Comparison of ENCODE assay signal across 11 mouse cellular contexts in the genomic region with DNA sequence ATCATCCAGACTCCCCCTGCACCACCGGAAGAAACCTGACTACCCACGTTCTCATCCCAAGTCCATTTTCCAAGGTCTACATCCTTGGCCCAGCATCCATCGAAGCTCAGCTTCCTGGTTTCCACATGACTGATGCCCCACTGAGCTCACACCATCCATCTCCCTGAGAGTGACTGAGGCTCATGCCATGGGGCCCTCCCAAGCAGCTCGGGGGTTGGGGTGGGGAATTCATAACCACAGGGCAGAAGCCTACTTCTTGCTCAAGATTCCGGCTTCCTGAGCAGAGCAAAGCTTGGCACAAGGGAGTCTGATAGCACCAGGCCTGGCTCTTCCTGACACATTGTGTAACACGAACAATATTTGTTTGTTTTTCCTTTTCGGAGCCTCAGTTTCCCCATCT. TPM values are rescaled to one million over a fixed set of nuclear protein-coding genes. Genes with fewer than 3 reads are reported as not detected.
DNase-seq lines count a peak whose midpoint lies in the region; ATAC-seq and TF ChIP-seq lines count a peak whose summit lies in the region.
"Had no signal": no experiment of that assay in that cellular context is flagged by ENCODE, and none has a peak within 500 bp of the region (broad histone marks: within the 10 kb centered on the region; RNA-seq: fewer than 3 reads in every experiment).

No protein-coding gene starts in this region.

- peaks cover 45% of the 10 kb centered on the region for H3K79me2 ChIP-seq in myocyte (ENCODE audit: control insufficient read depth, insufficient read depth)

- H3K27me3 ChIP-seq in kidney, embryonic 14.5 days (ENCODE audit: control insufficient read depth, insufficient read depth, low read length), result no peaks in the 10 kb centered on the region
- H3K27me3 ChIP-seq in intestine, embryonic 16.5 days (replicated peaks; ENCODE audit: control insufficient read depth, insufficient read depth, low read length), result no peaks in the 10 kb centered on the region
- H3K27me3 ChIP-seq in myocyte (ENCODE audit: control insufficient read depth, insufficient read depth, insufficient read length), result no peaks in the 10 kb centered on the region
- H3K27me3 ChIP-seq: Patski had no signal

- no peak overlapping the region for H3K9ac ChIP-seq in kidney, embryonic 14.5 days (ENCODE audit: low read depth, low read length)
- H3K9ac ChIP-seq in intestine, embryonic 16.5 days (ENCODE audit: low read depth, low read length), result peak overlapping the region; percentile 40; the same call in 1 of the 2 replicates

- no peaks in the 10 kb centered on the region for H3K9me3 ChIP-seq in kidney, embryonic 14.5 days (ENCODE audit: control insufficient read depth, low read length)
- no peaks in the 10 kb centered on the region for H3K9me3 ChIP-seq in intestine, embryonic 16.5 days (ENCODE audit: control insufficient read depth, low read length)

- no peaks in the 10 kb centered on the region for H3K36me3 ChIP-seq in kidney, embryonic 14.5 days (ENCODE audit: control insufficient read depth, insufficient read depth, low read length)
- H3K36me3 ChIP-seq in intestine, embryonic 16.5 days (ENCODE audit: control insufficient read depth, insufficient read depth, low read length), result no peaks in the 10 kb centered on the region
- H3K36me3 ChIP-seq in myocyte (ENCODE audit: control insufficient read depth, insufficient read depth), result no peaks in the 10 kb centered on the region

- H3K4me3 ChIP-seq in kidney, embryonic 14.5 days (ENCODE audit: low read length), result no peak overlapping the region
- peak overlapping the region; percentile 71 for H3K4me3 ChIP-seq in intestine, embryonic 16.5 days (ENCODE audit: low read length)
- H3K4me3 ChIP-seq in myocyte, result peak overlapping the region; percentile 47

- H3K4me2 ChIP-seq in kidney, embryonic 14.5 days (replicated peaks; ENCODE audit: low read depth, low read length), result peak overlapping the region; percentile 98; the same call in 1 of the 2 replicates
- peak overlapping the region; percentile 99 for H3K4me2 ChIP-seq in intestine, embryonic 16.5 days (ENCODE audit: low read depth, low read length)
- H3K4me2 ChIP-seq in myocyte (ENCODE audit: low read depth), result peak overlapping the region; percentile 96

- peaks cover 33% of the 10 kb centered on the region for H3K4me1 ChIP-seq in kidney, embryonic 14.5 days (ENCODE audit: control insufficient read depth, insufficient read depth, low read length)
- peaks cover 80% of the 10 kb centered on the region for H3K4me1 ChIP-seq in intestine, embryonic 16.5 days (ENCODE audit: control insufficient read depth, insufficient read depth, low read length)

- H3K27ac ChIP-seq in kidney, embryonic 14.5 days (ENCODE audit: low read depth, low read length), result no peak overlapping the region
- H3K27ac ChIP-seq in intestine, embryonic 16.5 days (ENCODE audit: low read length), result peak overlapping the region; percentile 40; the same call in 1 of the 2 replicates

- no peak for ATAC-seq in kidney, embryonic 14.5 days (ENCODE audit: low FRiP score, low TSS enrichment)
- ATAC-seq in common myeloid progenitor, adult 5-6 weeks (replicated peaks; ENCODE audit: low read depth, poor library complexity, severe bottlenecking), result peak; percentile 23
- no peak for ATAC-seq in intestine, embryonic 16.5 days
- ATAC-seq: Patski had no signal

- TF ChIP-seq POLR2A in myocyte (IDR thresholded peaks at IDR 0.05; ENCODE audit: insufficient read length, low read depth), result no peak

- WGBS in kidney, embryonic 14.5 days, result 71% methylated on average over 7 of the region's 7 CpGs
- 71% methylated on average over 7 of the region's 7 CpGs for WGBS in intestine, embryonic 16.5 days

- H3ac ChIP-seq in myocyte (ENCODE audit: control insufficient read depth, insufficient read length), result no peak overlapping the region

- no peak for DNase-seq in kidney, adult 18-20 months
- DNase-seq in left cerebral cortex, adult 18-20 months (ENCODE audit: low spot score in 2 of 2), result no peak
- DNase-seq in cerebellum, adult 9-11 months, result no peak
- DNase-seq in thymus, postnatal 36 days, result no peak
- DNase-seq: layer of hippocampus, adult 9-11 months; right cerebral cortex, postnatal 14 days had no signal

TF ChIP-seq in myocyte, 11 proteins besides CTCF, POLR2A, EP300 and RAD21:
- no peak for TF ChIP-seq E2F4 (IDR thresholded peaks at IDR 0.05; ENCODE audit: insufficient read depth)
- TF ChIP-seq SRF (IDR thresholded peaks at IDR 0.05; ENCODE audit: control insufficient read depth, insufficient read length, low read depth), result no peak
- TF ChIP-seq MAX (IDR thresholded peaks at IDR 0.05; ENCODE audit: low read depth), result no peak
- no peak for TF ChIP-seq MYOG (IDR thresholded peaks at IDR 0.05; ENCODE audit: control insufficient read depth in 1 of 3, insufficient read depth in 1 of 3, insufficient read length in 2 of 3, low read depth in 2 of 3)
- TF ChIP-seq TCF3 (IDR thresholded peaks at IDR 0.05; ENCODE audit: insufficient read length, low read depth), result no peak
- TF ChIP-seq REST (IDR thresholded peaks at IDR 0.05; ENCODE audit: insufficient read depth, insufficient read length), result no peak
- no peak for TF ChIP-seq CEBPB (IDR thresholded peaks at IDR 0.05; ENCODE audit: insufficient read depth, poor library complexity, severe bottlenecking)
- TF ChIP-seq POLR2AphosphoS2 (IDR thresholded peaks at IDR 0.05; ENCODE audit: insufficient read length, low read depth), result no peak
- TF ChIP-seq USF1 (IDR thresholded peaks at IDR 0.05; ENCODE audit: low read depth), result no peak
- TF ChIP-seq TCF12 (IDR thresholded peaks at IDR 0.05; ENCODE audit: insufficient read depth, poor library complexity, severe bottlenecking), result no peak
- TF ChIP-seq MYOD1 (IDR thresholded peaks at IDR 0.05; ENCODE audit: control insufficient read depth in 1 of 3, insufficient read length in 2 of 3, low read depth in 2 of 3), result no peak

RNA-seq across cellular contexts. Expression of gene Micall2, which starts 1.4 kb away (rescaled TPM):
- polyA plus RNA-seq in kidney, embryonic 14.5 days (2014; fragmentation: Nextera tagmentation; extraction: Ambion mirVana), result 3.6 and 6.4 TPM in 2 replicates
- 6.4 TPM in 2 replicates for total RNA-seq in common myeloid progenitor, adult 5-6 weeks (2017)
- 11.6 and 14.8 TPM in 2 replicates for polyA plus RNA-seq in intestine, embryonic 16.5 days (2015; fragmentation: Nextera tagmentation; extraction: Ambion mirVana)
- polyA plus RNA-seq in myocyte (2012; fragmentation: generic; extraction: Trizol), result 6.1 TPM
- 1 to 10 TPM; 1.5 to 2.1 TPM for total RNA-seq in left cerebral cortex, adult 18-20 months (2021)

RNA-seq across cellular contexts. Expression of gene Ints1, which starts 40.7 kb away (rescaled TPM):
- polyA plus RNA-seq in kidney, embryonic 14.5 days (2014; fragmentation: Nextera tagmentation; extraction: Ambion mirVana), result 32.2 and 40.7 TPM in 2 replicates
- total RNA-seq in common myeloid progenitor, adult 5-6 weeks (2017), result 20.4 and 32.7 TPM in 2 replicates
- polyA plus RNA-seq in intestine, embryonic 16.5 days (2015; fragmentation: Nextera tagmentation; extraction: Ambion mirVana), result 18.8 and 18.9 TPM in 2 replicates
- polyA plus RNA-seq in myocyte (2012; fragmentation: generic; extraction: Trizol), result 46.4 TPM
- total RNA-seq in left cerebral cortex, adult 18-20 months (2021), result 100 to 1,000 TPM in 1 of 2 experiments, 10 to 100 TPM in 1; 96.3 to 103 TPM

RNA-seq across cellular contexts. Expression of gene Mafk, which starts 56.6 kb away (rescaled TPM):
- 2.5 and 5.3 TPM in 2 replicates for polyA plus RNA-seq in kidney, embryonic 14.5 days (2014; fragmentation: Nextera tagmentation; extraction: Ambion mirVana)
- 36.0 and 38.4 TPM in 2 replicates for total RNA-seq in common myeloid progenitor, adult 5-6 weeks (2017)
- polyA plus RNA-seq in intestine, embryonic 16.5 days (2015; fragmentation: Nextera tagmentation; extraction: Ambion mirVana), result 25.0 and 25.2 TPM in 2 replicates
- 19.8 TPM for polyA plus RNA-seq in myocyte (2012; fragmentation: generic; extraction: Trizol)
- total RNA-seq in left cerebral cortex, adult 18-20 months (2021), result 1 to 10 TPM; 8.9 to 9.2 TPM
